8 mouse cellular contexts compared by ENCODE assay signal in the genomic region with DNA sequence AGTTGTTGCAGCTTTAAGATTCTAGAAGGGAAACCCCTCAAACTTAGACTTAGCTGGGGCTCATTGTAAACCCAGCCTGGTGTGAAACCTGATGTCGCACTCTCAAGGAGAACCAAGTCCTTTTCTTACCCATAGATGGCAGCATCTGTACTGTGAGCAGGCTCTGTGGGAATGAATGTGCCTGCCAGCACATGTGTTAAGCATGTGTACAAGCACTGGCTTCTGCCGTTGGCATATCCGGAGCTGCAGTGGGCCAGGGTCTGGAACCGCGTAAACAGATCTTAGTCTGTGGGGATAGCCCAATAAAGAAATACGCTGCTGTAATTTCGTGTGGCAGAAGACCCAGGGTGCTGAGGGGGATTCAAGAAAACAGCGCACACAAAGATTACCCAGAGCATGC. TPM values are rescaled to one million over a fixed set of nuclear protein-coding genes. Genes with fewer than 3 reads are reported as not detected.
DNase-seq lines count a peak whose midpoint lies in the region; ATAC-seq and TF ChIP-seq lines count a peak whose summit lies in the region.

No protein-coding gene starts in this region.

- peak; percentile 80 for ATAC-seq in inflammation-experienced regulatory T-cells, adult 6 months
- ATAC-seq in lung, embryonic 14.5 days (ENCODE audit: insufficient read depth), result peak; percentile 70

- H3K36me3 ChIP-seq in lung, embryonic 14.5 days (ENCODE audit: insufficient read depth), result no peaks in the 10 kb centered on the region

- H3K9me3 ChIP-seq in lung, embryonic 14.5 days (ENCODE audit: low read depth, low read length), result no peaks in the 10 kb centered on the region

- intact Hi-C loops in gastrocnemius, adult 2 months (cut with DNase I), result no loop called here

- no peak for TF ChIP-seq POLR2A in bone marrow, adult 2 months (IDR thresholded peaks at IDR 0.05; ENCODE audit: borderline replicate concordance, control insufficient read depth, low read depth, low read length)

- no peak overlapping the region for H3K9ac ChIP-seq in lung, embryonic 14.5 days

- peak; percentile 59 for TF ChIP-seq CTCF in bone marrow, adult 2 months (IDR thresholded peaks at IDR 0.05; ENCODE audit: control insufficient read depth, insufficient read depth, low read length)
- TF ChIP-seq CTCF in gastrocnemius, adult 2 months (IDR thresholded peaks at IDR 0.05), result peak; percentile 79
- TF ChIP-seq CTCF in lung, embryonic 14.5 days (IDR thresholded peaks at IDR 0.05; ENCODE audit: low read depth), result peak; percentile 80

- 20% methylated on average over 8 of the region's 8 CpGs for WGBS in bone marrow, adult 2 months
- WGBS in lung, embryonic 14.5 days, result 33% methylated on average over 8 of the region's 8 CpGs

- H3K4me1 ChIP-seq in bone marrow, adult 2 months (ENCODE audit: control insufficient read depth, insufficient read depth, low read length), result no peaks in the 10 kb centered on the region; the same call in 1 of the 2 replicates
- peaks cover 14% of the 10 kb centered on the region for H3K4me1 ChIP-seq in lung, embryonic 14.5 days (ENCODE audit: insufficient read depth)

- no peak overlapping the region for H3K27ac ChIP-seq in bone marrow, adult 2 months (ENCODE audit: control insufficient read depth, insufficient read depth, low read depth, low read length, poor library complexity)
- peak overlapping the region; percentile 69 for H3K27ac ChIP-seq in gastrocnemius, adult 2 months
- no peak overlapping the region for H3K27ac ChIP-seq in lung, embryonic 14.5 days (ENCODE audit: low read depth)

- H3K4me2 ChIP-seq in lung, embryonic 14.5 days, result no peak overlapping the region

- no peaks in the 10 kb centered on the region for H3K27me3 ChIP-seq in lung, embryonic 14.5 days (ENCODE audit: insufficient read depth, low read length)

- peak; percentile 62 for DNase-seq in layer of hippocampus, adult 9-11 months
- DNase-seq in layer of hippocampus, postnatal 36 days, result no peak
- DNase-seq in gastrocnemius, adult 2 months, result peak; percentile 79
- peak; percentile 86 for DNase-seq in lung, embryonic 14.5 days
- DNase-seq in retina, postnatal 1 day, result peak; percentile 71
- DNase-seq in urinary bladder, adult 2 months (ENCODE audit: low spot score), result no peak

- H3K4me3 ChIP-seq in bone marrow, adult 2 months (replicated peaks; ENCODE audit: control insufficient read depth, low read depth, low read length), result no peak overlapping the region
- peak overlapping the region; percentile 53 for H3K4me3 ChIP-seq in gastrocnemius, adult 2 months
- no peak overlapping the region for H3K4me3 ChIP-seq in lung, embryonic 14.5 days (ENCODE audit: low read depth, low read length)

RNA-seq across cellular contexts. Expression of a gene that starts 9.1 kb away (rescaled TPM):
- total RNA-seq in layer of hippocampus, postnatal 36 days (2021), result 10 to 100 TPM; 73.3 to 75.0 TPM
- polyA plus RNA-seq in bone marrow, adult 2 months (2011; ENCODE audit: insufficient read depth, insufficient read length, low replicate concordance, missing spikeins), result 38.0 and 94.8 TPM in 2 replicates
- total RNA-seq in gastrocnemius, adult 2 months (2021), result 100 to 1,000 TPM; 676 to 777 TPM
- 10 to 100 TPM; 16.2 to 28.8 (median 25.4) TPM for polyA plus RNA-seq in inflammation-experienced regulatory T-cells, adult 6 months (2017; shearing (Covaris generic))
- polyA plus RNA-seq in lung, embryonic 14.5 days (2014; fragmentation: Nextera tagmentation; extraction: Ambion mirVana), result 95.9 and 112 TPM in 2 replicates
- polyA plus RNA-seq in urinary bladder, adult 2 months (2012; rRNA removed), result 4,184 and 4,255 TPM in 2 replicates

Comparison
In these comparisons a context has a peak if more than half of its experiments do, and no peak if none do; other contexts are left out.
1. DNase-seq: peak in layer of hippocampus, adult 9-11 months (single experiment), gastrocnemius, adult 2 months (single experiment), lung, embryonic 14.5 days (single experiment) and retina, postnatal 1 day (single experiment); none in layer of hippocampus, postnatal 36 days (0 of 2) and urinary bladder, adult 2 months (single experiment).
2. RNA of a gene that starts 9.1 kb away (polyA plus RNA-seq): 4,184 to 4,255 TPM in urinary bladder, adult 2 months; 95.9 to 112 TPM in lung, embryonic 14.5 days, 38.0 to 94.8 TPM in bone marrow, adult 2 months and 16.2 to 28.8 TPM in inflammation-experienced regulatory T-cells, adult 6 months; every median in the first group is over 10 times any median in the second.
3. Peak in every context shown above with its lines, with median percentiles within 50 percentile points of each other: CTCF ChIP-seq.